In genomic region chr2:160356132-160356531, GRCm38 (mm10) we compare ENCODE assay signal across 8 mouse cellular contexts. TPM values are rescaled to one million over a fixed set of nuclear protein-coding genes. Genes with fewer than 3 reads are reported as not detected.
DNase-seq lines count a peak whose midpoint lies in the region; ATAC-seq lines count a peak whose summit lies in the region.
"Had no signal": no experiment of that assay in that cellular context is flagged by ENCODE, and none has a peak within 500 bp of the region (broad histone marks: within the 10 kb centered on the region; RNA-seq: fewer than 3 reads in every experiment).

No protein-coding gene starts in this region.

- peak; percentile 38; the same call in 1 of the 2 replicates for ATAC-seq in megakaryocyte progenitor cell, adult 5-6 weeks (replicated peaks; ENCODE audit: poor library complexity)

- DNase-seq in kidney, postnatal 36 days, result peak; percentile 17 to 61
- DNase-seq in kidney, postnatal 14 days, result no peak
- DNase-seq in A20 (ENCODE audit: low read depth, low spot score), result peak; percentile 37
- DNase-seq in ES-CJ7 (ENCODE audit: low read depth, low spot score), result peak; percentile 67
- DNase-seq in frontal cortex, postnatal 10 days (ENCODE audit: low spot score in 2 of 2), result no peak
- no peak for DNase-seq in left cerebral cortex, adult 11 months (ENCODE audit: low spot score)
- DNase-seq: cerebellum, adult 9-10 months had no signal

RNA-seq across cellular contexts. Expression of gene Mafb, which starts 10.7 kb away (rescaled TPM):
- total RNA-seq in megakaryocyte progenitor cell, adult 5-6 weeks (2015), result 0.39 and 0.83 TPM in 2 replicates
- total RNA-seq in megakaryocyte progenitor cell, adult 5-6 weeks (2017), result 0.08 and 0.14 TPM in 2 replicates

RNA-seq across cellular contexts. Expression of gene Gm826, which starts 22.2 kb away (rescaled TPM):
- total RNA-seq in megakaryocyte progenitor cell, adult 5-6 weeks (2015), result not detected in 2 replicates
- total RNA-seq in megakaryocyte progenitor cell, adult 5-6 weeks (2017), result not detected in 2 replicates

Comparison
In these comparisons a context has a peak if more than half of its experiments do, and no peak if none do; other contexts are left out.
1. DNase-seq: peak in kidney, postnatal 36 days (2 of 2), A20 (single experiment) and ES-CJ7 (single experiment); none in kidney, postnatal 14 days (single experiment), frontal cortex, postnatal 10 days (0 of 2) and left cerebral cortex, adult 11 months (single experiment).